15 mouse cellular contexts compared by ENCODE assay signal in genomic region chr9:23354201-23354820, GRCm38 (mm10).
DNase-seq lines count a peak whose midpoint lies in the region; ATAC-seq lines count a peak whose summit lies in the region.
"Had no signal": no experiment of that assay in that cellular context is flagged by ENCODE, and none has a peak within 500 bp of the region (broad histone marks: within the 10 kb centered on the region; RNA-seq: fewer than 3 reads in every experiment).

No protein-coding gene starts in this region.

- 0 out of 2 replicates have a peak, but pooled peaks cover 8% of the 10 kb centered on the region for H3K4me1 ChIP-seq in heart, embryonic 15.5 days (replicated peaks)
- H3K4me1 ChIP-seq: limb, embryonic 15.5 days; midbrain, embryonic 13.5 days had no signal

- peak; percentile 78 for ATAC-seq in heart, embryonic 15.5 days (replicated peaks; ENCODE audit: insufficient number of reproducible peaks, insufficient read depth, low FRiP score, low read depth)
- ATAC-seq: forebrain, embryonic 15.5 days; midbrain, embryonic 13.5 days had no signal

- no peaks in the 10 kb centered on the region for H3K27me3 ChIP-seq in heart, embryonic 15.5 days
- H3K27me3 ChIP-seq: forebrain, embryonic 15.5 days; limb, embryonic 15.5 days; midbrain, embryonic 13.5 days had no signal

- 17% methylated on average over 5 of the region's 5 CpGs for WGBS in heart, embryonic 15.5 days

- no peaks in the 10 kb centered on the region for H3K36me3 ChIP-seq in heart, embryonic 15.5 days
- H3K36me3 ChIP-seq: forebrain, embryonic 15.5 days; limb, embryonic 15.5 days; midbrain, embryonic 13.5 days had no signal

- no peak for DNase-seq in heart, adult 18-20 months
- DNase-seq in 3134 (ENCODE audit: extremely low read depth, insufficient read length, low spot score) = peak; percentile 7
- DNase-seq in 416B (ENCODE audit: low read depth) = peak; percentile 1
- DNase-seq in fibroblast of lung, adult 2 months (ENCODE audit: low read depth) = peak; percentile 37
- DNase-seq in kidney, postnatal 4 days = no peak
- DNase-seq in thymus, postnatal 0 days (ENCODE audit: low spot score) = no peak
- DNase-seq: adrenal gland, postnatal 10 days; cerebellum, postnatal 10 days; gastrocnemius, postnatal 14 days; kidney, adult 8-10 months; thymus, postnatal 14 days had no signal

- H3K9ac ChIP-seq in heart, embryonic 15.5 days = no peak overlapping the region
- H3K9ac ChIP-seq: forebrain, embryonic 15.5 days; limb, embryonic 15.5 days; midbrain, embryonic 13.5 days had no signal

- no peaks in the 10 kb centered on the region for H3K9me3 ChIP-seq in heart, embryonic 15.5 days (replicated peaks)
- H3K9me3 ChIP-seq: forebrain, embryonic 15.5 days; limb, embryonic 15.5 days; midbrain, embryonic 13.5 days had no signal

- no peak overlapping the region for H3K4me3 ChIP-seq in heart, embryonic 15.5 days
- H3K4me3 ChIP-seq: forebrain, embryonic 15.5 days; limb, embryonic 15.5 days; midbrain, embryonic 13.5 days had no signal

- no peak overlapping the region for H3K4me2 ChIP-seq in heart, embryonic 15.5 days
- H3K4me2 ChIP-seq: forebrain, embryonic 15.5 days; limb, embryonic 15.5 days; midbrain, embryonic 13.5 days had no signal

- H3K27ac ChIP-seq in heart, embryonic 15.5 days = peak overlapping the region; percentile 71
- H3K27ac ChIP-seq: forebrain, embryonic 15.5 days; limb, embryonic 15.5 days; midbrain, embryonic 13.5 days had no signal

Comparison
In these comparisons a context has a peak if more than half of its experiments do, and no peak if none do; other contexts are left out.
1. DNase-seq: peak in 3134 (single experiment), 416B (single experiment) and fibroblast of lung, adult 2 months (single experiment); none in heart, adult 18-20 months (0 of 2), kidney, postnatal 4 days (0 of 2) and thymus, postnatal 0 days (single experiment).